Mouse (Mus musculus) cerebral cortex, adult 2 months (tissue): ENCODE measurements around the gene Sp9.

Experiments
- WGBS: fragments of 180-500 bp; shearing (Covaris S2); methylation state at CpG from one replicate; pipeline ENCODE4 v1.1.7; 2018; 5-methylcytosine and 5-hydroxymethylcytosine counted together

Gene Sp9

GRCm38 (mm10) chr2:73274119-73274920, 2.6 kb downstream of the Sp9 start:
- WGBS: under 1% methylated on average over 86 of the region's 88 CpGs

- 18% methylated on average over 8 of the region's 8 CpGs for WGBS
Observed at GRCm38 (mm10) chr2:73275261-73276040, 3.7 kb downstream of the Sp9 start.

GRCm38 (mm10) chr2:73276141-73276571, 4.4 kb downstream of the Sp9 start:
- 6% methylated on average over 6 of the region's 6 CpGs for WGBS

- 8% methylated on average over 38 of the region's 38 CpGs for WGBS
Observed at GRCm38 (mm10) chr2:73277021-73277708, 5.4 kb downstream of the Sp9 start.

- 8% methylated on average over 18 of the region's 18 CpGs for WGBS
Observed at GRCm38 (mm10) chr2:73277709-73278075, 6.0 kb downstream of the Sp9 start.

- 4% methylated on average over 20 of the region's 20 CpGs for WGBS
Observed at GRCm38 (mm10) chr2:73278131-73278854, 6.6 kb downstream of the Sp9 start.

- 4% methylated on average over 17 of the region's 17 CpGs for WGBS
Observed at GRCm38 (mm10) chr2:73278869-73279268, 7.1 kb downstream of the Sp9 start.

- 6% methylated on average over 31 of the region's 31 CpGs for whole genome bisulfite sequencing
Observed at GRCm38 (mm10) chr2:73279271-73280038, 7.7 kb downstream of the Sp9 start.

- 13% methylated on average over 33 of the region's 33 CpGs for WGBS
Observed at GRCm38 (mm10) chr2:73280356-73281047, 8.8 kb downstream of the Sp9 start.

GRCm38 (mm10) chr2:73281048-73281661, 9.4 kb downstream of the Sp9 start:
- 43% methylated on average over 22 of the region's 22 CpGs for WGBS

- WGBS: 42% methylated on average over 7 of the region's 7 CpGs
Observed at GRCm38 (mm10) chr2:73281707-73282106, 10.0 kb downstream of the Sp9 start.

- WGBS: 8% methylated on average over 2 of the region's 2 CpGs
Observed at GRCm38 (mm10) chr2:73285630-73286029, 13.9 kb downstream of the Sp9 start.

GRCm38 (mm10) chr2:73291130-73291529, 19.4 kb downstream of the Sp9 start:
- 46% methylated on average over 4 of the region's 4 CpGs for WGBS

- WGBS: 88% methylated on average over 7 of the region's 7 CpGs
Observed at GRCm38 (mm10) chr2:73295023-73295422, 23.3 kb downstream of the Sp9 start.

- 87% methylated on average over 7 of the region's 7 CpGs for WGBS
Observed at GRCm38 (mm10) chr2:73298154-73298553, 26.4 kb downstream of the Sp9 start.

- WGBS: 61% methylated on average over 3 of the region's 3 CpGs
Observed at GRCm38 (mm10) chr2:73298841-73299240, 27.1 kb downstream of the Sp9 start.

GRCm38 (mm10) chr2:73301979-73302378, 30.3 kb downstream of the Sp9 start:
- WGBS: 84% methylated on average over 1 of the region's 1 CpGs

GRCm38 (mm10) chr2:73302722-73303121, 31.0 kb downstream of the Sp9 start:
- 96% methylated on average over 9 of the region's 9 CpGs for WGBS

GRCm38 (mm10) chr2:73304506-73304905, 32.8 kb downstream of the Sp9 start:
- 82% methylated on average over 5 of the region's 5 CpGs for WGBS

- WGBS: 92% methylated on average over 7 of the region's 7 CpGs
Observed at GRCm38 (mm10) chr2:73306006-73306405, 34.3 kb downstream of the Sp9 start.
